Mouse (Mus musculus) thymus, postnatal 14 days (tissue): ENCODE data around the gene Usp21.
"Not testable (repeated sequence)": the region's sequence is repeated elsewhere in the genome, so short reads cannot be mapped to it uniquely, and the experiment has no call there.

ENCODE experiments used
- DNase-seq: peaks from one replicate; pipeline ENCODE4 v3.0.0; 2021

The Usp21 gene

DNA sequence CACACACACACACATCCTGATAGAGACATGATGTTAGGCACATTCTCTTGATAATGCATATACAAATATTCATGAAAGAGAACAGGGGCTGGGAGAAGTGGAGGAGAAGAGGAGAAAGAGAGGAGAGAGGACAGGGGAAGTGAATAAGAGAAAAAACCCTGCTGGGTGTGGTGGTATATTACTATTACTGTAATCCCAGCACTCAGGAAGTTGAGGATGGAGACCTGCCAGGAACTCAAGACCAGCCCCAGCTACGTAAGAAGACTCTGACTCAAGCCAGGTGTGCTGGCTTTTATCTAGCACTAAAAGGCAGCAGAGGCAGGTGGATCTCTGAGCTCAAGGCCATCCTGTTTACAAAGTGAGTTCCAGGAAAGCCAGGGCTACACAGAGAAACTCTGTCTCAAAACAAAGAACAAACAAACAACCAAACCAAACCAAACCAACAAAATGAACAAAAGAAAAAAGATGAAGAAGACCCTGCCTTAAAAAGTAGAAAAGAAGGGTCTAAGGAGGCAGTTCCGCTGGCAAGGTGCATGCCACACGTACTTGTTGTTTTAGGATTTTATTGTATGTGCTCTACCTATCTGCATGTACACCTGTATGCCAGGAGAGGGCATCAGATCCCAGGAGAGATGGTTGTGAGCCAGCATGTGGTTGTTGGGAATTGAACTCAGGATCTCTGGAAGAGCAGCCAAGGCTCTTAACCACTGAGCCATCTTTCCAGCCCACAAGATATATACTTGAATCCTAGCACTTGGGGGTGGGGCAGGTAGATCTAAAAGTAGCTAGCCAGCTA lies 23.9 kb downstream of the Usp21 start:
- no peak for DNase-seq

DNA sequence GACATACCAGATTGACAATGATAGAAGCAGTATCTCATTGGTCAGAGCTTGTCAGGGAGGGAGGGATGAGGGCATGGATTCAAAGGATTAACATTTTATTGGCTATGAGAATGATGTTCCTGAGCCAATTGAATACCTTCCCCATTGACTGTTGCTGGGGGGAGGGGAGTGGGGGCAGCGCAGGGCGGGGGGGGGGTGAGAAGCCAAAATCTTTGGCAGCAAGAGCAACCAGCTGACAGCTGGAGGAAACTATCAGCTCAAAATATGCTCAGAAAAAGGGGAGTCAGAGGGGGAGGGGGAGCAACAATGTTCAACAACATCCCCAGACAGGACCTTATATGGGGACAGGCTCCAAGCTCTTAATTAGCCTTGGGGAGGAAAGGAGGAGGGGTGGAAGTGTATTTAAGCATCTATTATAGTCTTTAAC lies 24.6 kb downstream of the Usp21 start:
- no peak for DNase-seq

DNA sequence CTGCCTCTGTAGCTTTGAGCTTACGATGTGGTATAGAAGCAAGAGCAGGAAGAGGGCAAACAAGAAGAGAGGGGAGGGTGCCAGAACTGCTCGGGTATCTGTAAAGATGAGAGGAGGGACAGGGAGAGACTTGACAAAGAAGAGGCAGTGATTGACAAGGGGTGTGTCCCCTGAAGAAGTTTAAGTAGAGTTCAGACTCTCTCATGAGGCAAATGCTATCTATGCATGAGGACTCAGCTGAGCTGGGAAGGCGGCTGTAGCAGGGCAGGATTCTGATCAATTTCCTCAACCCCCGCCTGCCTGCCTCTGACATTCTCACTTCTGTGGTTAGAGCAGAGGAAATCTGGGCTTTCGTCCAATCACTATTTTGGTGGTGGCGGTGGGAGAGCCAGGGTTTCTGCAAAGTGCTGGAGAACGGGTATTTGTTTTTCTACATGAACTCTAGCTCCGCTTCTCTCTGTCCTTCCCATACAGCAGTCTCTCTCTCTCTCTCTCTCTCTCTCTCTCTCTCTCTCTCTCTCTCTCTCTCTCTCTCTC lies 25.1 kb downstream of the Usp21 start:
- DNase-seq: no peak

DNA sequence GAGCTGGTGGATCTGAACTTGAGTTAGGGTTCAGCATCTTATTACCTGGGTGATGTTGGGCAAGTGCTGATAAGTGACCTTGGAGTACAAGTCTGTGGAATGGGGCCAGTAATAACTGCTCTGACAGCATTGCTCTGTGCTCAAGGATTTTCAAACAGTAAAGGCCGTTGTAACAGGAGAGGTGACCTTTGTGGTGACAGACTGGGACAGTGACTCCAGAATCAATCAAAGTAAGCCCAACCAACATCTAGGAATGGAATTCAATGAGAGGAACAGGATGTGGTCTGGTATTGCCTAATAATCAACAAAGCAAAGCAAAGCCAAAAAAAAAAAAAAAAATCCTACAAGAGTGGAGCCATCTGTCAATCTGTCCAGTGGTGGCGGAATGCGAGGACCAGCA lies 27.5 kb downstream of the Usp21 start:
- DNase-seq: no peak

DNA sequence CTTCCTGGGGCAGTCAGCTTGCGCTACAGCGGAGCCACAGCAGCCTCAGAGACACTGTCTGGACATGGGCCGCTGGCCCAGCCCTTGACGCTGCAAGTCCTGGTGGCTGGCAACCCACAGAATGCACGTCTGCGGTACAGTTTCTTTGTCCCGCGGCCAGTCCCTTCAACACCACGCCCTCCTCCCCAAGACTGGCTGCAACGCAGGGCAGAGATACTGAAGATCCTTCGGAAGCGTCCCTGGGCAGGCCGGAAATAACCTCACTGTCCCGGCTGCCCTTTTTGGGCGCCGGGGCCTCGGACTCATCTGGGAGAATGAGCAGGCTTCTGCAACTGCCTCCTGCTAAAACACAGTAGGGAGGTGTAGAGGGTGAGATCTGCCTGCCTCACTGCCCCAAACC lies 28.9 kb downstream of the Usp21 start:
- DNase-seq: no peak

DNA sequence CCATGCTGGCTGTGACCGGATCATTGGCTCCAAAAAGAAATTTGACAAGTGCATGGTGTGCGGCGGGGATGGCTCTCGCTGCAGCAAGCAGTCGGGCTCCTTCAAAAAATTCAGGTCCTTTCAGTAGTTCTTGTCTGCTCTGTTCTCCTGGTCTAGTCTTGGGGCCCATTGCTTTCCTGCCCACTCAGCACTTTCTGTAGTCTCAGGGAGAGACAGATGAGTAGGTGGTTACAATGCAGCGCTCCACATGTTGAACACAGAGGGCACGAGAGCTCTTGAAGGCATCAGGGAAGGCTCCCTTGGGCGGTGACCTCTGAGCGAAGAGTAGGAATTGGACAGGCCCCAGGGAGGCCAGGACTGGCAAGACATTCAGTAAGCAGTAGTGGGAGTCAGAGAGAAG lies 30.0 kb downstream of the Usp21 start:
- DNase-seq: no peak

DNA sequence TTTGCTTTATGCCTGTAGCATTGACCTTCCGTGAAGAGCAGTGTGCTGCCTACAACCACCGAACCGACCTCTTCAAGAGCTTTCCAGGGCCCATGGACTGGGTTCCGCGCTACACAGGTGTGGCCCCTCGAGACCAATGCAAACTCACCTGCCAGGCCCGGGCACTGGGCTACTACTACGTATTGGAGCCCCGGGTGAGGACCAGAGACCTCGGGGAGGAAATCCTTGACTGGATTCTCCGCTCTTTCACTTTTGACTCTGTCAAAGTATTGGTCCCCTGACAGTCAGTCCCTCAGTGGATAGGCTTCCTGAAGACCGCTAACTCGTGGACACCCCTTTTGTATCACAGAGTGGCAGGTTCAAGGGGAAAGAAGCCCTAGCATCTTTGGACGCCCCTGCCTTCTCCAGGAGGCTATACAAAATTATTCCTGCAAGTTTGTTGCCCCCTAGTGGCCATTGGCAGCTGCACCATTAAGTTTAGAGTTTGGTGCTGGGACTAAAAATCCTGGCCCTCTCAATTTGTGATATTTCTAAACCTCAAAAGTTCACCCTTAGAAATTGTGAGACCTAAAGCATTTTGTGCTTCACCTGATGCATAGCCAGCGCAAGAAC lies 30.7 kb downstream of the Usp21 start:
- peak; percentile 67 for DNase-seq

DNA sequence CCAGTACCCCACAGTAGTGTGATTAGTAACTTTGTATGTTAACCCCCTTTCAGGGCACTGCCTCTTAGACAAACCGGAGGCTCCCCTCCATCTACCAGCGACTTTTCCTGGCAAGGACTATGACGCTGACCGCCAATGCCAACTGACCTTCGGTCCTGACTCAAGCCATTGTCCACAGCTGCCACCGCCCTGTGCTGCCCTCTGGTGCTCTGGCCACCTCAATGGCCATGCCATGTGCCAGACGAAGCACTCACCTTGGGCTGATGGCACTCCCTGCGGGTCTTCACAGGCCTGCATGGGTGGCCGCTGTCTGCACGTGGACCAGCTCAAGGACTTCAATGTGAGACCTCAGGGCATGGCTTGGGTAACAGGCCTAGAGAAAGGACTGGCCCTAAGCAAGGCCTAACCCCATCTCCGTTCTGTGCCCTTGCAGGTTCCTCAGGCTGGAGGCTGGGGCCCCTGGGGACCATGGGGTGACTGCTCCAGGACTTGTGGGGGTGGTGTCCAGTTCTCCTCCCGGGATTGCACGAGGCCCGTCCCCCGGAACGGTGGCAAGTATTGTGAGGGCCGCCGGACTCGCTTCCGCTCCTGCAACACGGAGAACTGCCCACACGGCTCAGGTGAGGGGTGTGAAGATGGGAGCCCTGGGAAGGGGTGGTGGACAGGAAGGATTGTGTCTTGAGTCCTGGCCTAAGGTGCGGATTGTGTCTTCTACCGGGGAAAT lies 31.5 kb downstream of the Usp21 start:
- no peak for DNase-seq

DNA sequence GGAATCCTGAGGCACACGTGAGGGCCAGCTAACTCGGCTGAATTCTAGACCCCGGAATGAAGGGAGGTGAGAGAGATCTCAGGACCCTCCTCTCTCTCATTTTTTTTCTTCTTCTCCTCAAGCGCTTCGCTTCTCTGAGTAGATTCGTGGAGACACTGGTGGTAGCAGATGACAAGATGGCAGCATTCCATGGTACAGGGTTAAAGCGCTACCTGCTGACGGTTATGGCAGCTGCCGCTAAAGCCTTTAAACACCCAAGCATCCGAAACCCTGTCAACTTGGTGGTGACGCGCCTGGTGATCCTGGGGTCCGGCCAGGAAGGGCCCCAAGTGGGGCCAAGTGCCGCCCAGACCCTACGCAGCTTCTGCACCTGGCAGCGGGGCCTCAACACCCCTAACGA lies 35.4 kb downstream of the Usp21 start:
- no peak for DNase-seq

DNA sequence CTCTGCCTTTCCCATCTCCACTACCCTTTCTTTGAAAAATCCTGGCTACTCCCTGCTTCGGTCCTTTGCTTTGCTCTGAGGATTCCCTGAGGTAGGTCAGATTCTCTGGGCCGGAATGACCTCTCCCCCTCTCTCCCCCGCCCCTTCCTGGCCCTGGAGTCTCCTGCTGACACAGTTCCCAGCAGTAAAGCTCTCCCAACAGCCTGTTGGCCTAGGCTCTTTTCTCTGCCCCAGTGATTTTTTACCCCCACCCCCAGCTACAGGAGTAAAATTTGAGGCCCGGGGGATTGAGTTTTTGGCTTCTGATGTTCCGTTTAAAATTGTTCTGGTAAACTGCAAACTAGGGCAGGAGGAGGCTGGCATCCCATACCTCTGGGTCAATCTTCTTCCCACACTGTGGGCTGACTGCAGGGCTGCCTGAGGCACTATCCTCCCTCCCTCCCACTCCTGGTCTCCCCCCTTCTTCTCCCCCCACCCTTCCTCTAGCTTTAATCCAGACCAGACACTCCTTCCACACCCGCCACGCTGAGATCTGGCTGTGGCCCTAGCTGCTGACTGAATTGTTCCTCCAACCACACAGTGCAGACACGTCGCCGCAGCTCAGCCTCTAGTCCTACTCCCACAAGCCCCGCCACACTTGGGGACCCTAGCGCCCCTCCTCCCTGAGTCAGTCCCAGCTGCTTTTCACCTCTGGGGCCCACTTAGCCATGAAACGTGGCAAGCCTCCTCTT lies 36.0 kb downstream of the Usp21 start:
- DNase-seq: no peak

DNA sequence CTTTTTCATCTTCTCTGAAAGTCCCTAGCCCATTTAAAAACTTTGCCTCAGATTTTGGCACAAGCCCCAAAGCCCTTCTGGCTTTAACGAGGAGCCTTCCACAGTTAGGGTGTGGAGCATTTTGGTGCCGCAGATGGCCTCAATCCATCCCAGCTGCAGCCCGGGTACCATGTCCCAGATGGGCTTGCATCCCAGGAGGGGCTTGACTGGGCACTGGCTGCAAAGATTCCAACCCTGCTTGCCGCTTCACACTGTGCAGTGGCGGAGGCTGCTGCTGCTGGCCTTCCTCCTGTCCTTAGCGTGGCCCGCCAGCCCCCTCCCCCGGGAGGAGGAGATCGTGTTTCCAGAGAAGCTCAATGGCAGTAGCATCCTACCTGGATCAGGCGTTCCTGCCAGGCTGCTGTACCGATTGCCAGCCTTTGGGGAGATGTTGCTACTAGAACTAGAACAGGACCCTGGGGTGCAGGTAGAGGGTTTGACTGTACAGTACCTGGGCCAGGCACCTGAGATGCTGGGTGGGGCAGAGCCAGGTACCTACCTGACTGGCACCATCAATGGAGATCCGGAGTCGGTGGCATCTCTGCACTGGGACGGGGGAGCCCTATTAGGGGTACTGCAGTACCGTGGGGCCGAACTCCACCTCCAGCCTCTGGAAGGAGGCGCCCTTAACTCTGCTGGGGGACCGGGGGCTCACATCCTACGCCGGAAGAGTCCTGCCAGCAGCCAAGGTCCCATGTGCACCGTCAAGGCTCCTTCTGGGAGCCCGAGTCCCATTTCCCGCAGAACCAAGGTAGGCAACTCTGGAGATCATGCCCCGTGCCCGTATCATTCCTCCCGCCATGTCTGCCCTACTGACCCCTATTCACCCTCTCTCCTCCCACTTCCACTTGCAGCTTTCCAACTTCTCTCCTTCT lies 36.9 kb downstream of the Usp21 start, which contains the start of gene Ndufs2:
TSS of gene Ndufs2 (minus strand) at position 709 of the 914 bp plus-strand sequence.
- no peak for DNase-seq

DNA sequence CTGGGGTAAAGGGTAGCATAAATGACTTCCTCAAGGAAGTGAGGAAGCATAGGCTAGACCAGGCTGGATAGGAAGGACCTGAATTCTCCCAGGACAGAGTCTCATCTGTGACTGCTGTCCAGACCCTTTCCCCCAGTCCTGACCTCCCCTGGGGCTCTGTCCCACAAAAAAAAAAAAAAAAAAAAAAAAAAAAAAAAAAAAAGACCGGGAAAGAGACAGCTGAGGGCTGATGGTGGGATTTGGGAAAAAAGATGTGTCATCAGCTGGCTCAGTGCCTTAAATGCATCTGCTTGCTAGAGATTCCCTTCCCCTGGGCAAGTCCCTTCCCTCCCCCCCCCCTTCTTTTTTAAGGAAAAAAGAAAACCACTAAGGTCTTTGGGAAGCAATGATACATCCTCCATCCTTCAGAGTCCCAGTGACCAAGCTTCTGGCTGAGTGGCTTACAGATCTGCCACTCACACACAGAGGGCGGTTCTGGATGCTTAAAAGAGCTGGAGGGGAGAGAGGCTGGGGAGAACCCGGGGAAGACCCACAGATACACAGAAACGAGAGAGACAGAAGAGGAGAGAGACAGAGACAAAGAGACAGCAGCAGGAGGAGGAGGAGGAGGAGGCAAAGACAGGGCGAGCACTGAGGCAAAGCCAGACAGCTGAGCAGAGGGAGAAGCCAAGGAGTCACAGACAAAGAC lies 37.7 kb downstream of the Usp21 start, which contains the start of gene Adamts4:
TSS of gene Adamts4 (plus strand) at position 509 of the 688 bp plus-strand sequence.
- no peak for DNase-seq

DNA sequence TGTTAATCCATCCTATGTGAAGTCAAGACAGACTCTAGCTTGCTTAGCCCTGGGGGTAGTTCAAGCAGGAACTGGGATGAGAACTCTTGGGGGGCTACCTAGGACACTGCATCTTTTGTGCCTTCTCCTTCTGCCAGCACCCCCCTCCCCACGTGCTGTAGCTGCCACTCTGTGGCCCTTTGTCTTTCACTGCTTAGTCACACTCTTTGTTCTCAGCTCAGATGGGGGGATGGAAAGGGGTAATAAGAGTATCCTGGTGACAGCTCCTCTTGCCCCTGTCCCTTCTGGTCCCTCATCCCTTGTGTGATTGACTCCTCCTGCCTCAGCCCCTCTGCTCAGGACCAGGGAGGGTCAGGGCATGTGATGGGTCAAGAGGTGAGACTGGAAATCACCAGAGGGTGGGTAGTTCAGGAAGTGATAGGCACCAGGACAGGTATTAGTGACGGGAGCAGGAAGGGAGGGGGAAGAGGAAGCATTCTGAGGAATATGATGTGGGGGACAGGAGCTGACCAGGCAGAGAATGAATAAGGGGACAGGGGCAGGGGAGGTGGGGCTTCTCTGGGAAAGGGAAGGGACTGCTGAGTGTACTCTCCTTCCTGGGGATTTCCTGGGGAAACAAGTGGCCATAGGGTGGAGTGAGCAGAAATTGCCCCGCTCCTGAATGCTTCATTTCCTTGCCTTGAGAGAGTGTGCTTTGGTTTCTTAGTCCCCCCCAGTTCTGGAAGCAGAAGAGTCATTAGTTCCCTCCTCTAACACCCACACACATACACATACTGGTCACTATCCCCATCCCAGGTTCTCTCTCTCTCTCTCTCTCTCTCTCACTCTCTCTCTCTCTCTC lies 39.2 kb downstream of the Usp21 start:
- DNase-seq: no peak

DNA sequence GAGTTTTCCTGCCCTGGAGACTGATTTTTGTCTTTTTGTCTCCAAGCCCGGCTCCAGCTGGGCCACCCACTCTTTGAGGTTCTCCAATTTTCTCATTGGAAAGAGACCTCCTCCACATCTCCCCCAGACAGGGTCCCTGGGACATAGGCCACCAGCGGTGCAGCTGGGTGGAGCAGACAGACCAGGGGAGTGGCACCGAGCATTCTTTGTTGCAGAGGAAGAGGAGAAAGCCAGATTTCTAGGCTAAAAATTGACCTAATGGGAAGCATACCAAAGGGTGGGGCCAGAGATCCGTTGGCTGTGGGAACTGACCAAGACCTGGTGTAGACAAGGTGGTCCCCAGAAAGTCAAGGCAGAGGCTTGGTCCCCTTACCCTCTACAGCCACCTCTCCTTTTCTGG lies 39.9 kb downstream of the Usp21 start:
- no peak for DNase-seq

DNA sequence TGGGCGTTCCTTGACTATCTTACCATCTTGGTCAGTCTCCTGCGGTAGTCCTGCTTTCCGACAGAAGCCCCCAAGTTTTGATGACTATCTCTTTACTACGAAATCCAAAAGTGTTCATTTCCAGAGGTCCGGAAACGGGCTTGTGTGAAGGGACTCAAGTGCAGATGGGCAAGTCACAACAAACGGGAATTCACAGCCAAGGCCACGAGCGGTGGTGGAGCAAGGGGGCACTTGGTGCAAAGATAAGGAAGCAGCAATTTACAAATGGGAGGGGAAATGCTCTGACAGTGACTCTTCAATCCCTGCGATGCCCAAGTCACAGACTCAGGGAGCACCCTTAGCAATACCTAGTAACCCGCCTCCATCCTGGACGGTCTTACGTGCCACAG lies 40.3 kb downstream of the Usp21 start:
- DNase-seq: no peak

DNA sequence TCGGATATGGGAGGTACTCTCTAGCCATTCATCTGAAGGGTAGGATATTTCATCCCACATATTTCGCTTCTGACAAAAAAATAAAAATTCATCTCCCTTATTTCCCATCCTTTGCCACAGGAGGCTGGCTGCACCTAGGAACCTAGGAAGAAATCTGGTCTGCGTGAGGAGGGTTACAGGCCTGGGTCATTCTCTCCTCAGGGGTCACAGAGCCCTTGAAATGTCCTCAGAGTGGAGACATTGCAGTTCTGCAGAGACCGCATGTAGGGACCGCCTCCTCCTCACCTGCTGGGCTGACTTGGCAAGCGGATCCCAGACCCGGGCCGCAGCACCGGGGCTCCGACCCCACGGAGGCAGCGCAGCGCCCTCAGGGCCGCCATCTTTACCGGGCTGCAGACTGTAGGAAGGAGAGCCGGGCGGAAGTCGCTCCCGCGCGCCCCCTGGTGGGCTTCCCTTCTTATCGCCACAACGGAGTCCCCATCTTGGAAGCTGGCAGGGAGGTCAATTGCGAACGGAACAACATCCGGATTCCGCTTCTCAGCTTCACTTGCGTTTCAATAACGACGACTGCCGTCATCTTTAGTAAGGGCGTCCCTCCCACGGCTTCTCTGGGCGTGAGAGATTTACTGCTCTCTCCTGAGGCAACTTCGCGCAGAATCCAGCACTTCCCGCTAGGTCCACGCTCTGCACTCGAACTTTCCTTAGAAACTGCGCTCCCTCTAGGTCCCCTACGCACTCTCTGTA lies 40.9 kb downstream of the Usp21 start:
- DNase-seq: peak; percentile 98

DNA sequence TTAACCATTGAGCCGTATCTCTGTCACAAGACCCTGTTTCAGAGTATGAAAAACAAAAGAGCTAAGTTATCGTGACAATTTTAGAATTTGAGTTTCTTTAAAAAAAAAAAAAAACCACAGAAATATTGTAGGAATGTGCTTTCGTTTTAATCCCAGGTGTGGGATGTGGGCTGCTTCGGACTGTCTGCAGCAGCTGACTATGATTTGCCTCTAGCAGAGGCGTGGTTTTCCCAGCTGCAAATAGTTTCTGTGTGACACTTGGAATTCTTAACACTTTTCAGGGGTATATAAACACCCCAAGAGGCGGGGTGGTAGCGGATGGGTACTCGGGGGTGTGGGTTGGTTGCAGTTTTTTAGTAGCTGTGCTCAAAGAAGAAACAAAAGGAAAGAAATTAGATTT lies 42.4 kb downstream of the Usp21 start:
- DNase-seq: no peak

DNA sequence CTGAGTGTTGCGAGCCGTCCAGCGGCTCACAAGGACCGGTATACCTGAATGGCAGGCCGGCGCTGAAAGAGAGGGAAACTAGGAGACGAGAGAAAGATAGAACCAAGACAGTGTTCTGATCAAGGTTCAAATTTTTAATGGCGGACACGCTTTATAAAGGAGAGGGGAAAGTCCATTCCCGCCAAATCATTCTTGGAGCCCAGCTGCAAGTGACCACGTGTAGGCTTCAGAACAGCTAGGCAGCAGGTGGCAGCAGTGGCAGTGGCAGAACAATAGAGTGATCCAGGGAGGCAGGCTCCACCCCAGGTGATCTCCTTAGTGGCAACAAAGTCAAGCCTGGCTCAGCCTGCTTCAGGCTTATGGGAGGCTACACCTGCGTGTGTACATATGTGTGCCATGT lies 45.8 kb downstream of the Usp21 start:
- DNase-seq: not testable (repeated sequence)

DNA sequence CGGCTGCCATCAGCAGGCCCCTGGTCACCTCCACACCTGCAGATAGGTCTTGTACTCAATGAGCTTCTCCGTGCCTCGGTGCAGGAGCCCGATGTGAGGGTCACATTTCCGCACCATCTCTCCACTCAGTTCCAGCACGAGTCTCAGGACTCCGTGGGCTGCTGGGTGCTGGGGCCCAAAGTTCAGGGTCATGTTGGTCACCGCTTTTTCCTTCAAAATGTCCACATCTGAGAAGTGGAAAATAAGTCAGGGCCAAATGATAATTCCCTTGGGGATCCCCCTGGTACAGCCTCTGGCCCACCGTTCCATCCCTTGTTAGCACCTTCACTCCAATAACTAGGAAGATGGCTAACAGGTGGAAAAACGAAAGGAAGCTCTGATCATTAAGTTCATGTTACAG lies 46.9 kb downstream of the Usp21 start:
- DNase-seq: no peak
